Mouse (Mus musculus) liver, adult 2 months (tissue): ENCODE measurements around the gene Hspa8.
A peak's percentile ranks its signal among the peaks of the same experiment; 100 is the strongest.

ENCODE experiments used
- CTCF ChIP-seq: fragments of 200-500 bp; IDR thresholded peaks from 2 replicates; pipeline ENCODE4 v1.5.1; 2011; ENCODE audit warnings: low read depth, low read length, control low read depth
- POLR2A ChIP-seq: fragments of 200-500 bp; IDR thresholded peaks from 2 replicates; pipeline ENCODE4 v1.6.1; 2011; ENCODE audit warnings: low read length, control low read depth; ENCODE audit not compliant: insufficient read depth; ENCODE audit errors: extremely low read depth

GRCm38 (mm10) chr9:40834569-40834968 lies 33.8 kb downstream of the Hspa8 start:
- peak; percentile 88 for TF ChIP-seq CTCF
- TF ChIP-seq POLR2A: no peak
